Mouse (Mus musculus) adrenal gland, postnatal 10 days (tissue): Measurements from ENCODE around the gene Rarg. TPM values are rescaled to one million over a fixed set of nuclear protein-coding genes. Genes with fewer than 3 reads are reported as not detected.

ENCODE experiments used
- DNase-seq: peaks from one replicate; pipeline ENCODE4 v3.0.0; 2021; ENCODE audit warnings: mixed read lengths
- total RNA-seq, 2 experiments: library from RNA; stranded (reverse); gene quantifications; 2 replicates each; pipeline ENCODE4 v1.2.3; 2021

The Rarg gene
- total RNA-seq, 2 experiments from 2014 or later = 22.7 to 30.3 TPM

- DNase-seq = no peak
These were observed 52.4 kb downstream of the Rarg start, which contains the start of gene Csad for GRCm38 (mm10) chr15:102204674-102205505. Csad (minus strand) TSS chr15:102204724.

- DNase-seq = peak; percentile 84
These were observed 53.4 kb downstream of the Rarg start for GRCm38 (mm10) chr15:102203835-102204381.

- DNase-seq = peak; percentile 98
These were observed 54.1 kb downstream of the Rarg start, which contains the start of gene Zfp740 for GRCm38 (mm10) chr15:102202971-102203834. Zfp740 (plus strand) TSS chr15:102203249.

DNA sequence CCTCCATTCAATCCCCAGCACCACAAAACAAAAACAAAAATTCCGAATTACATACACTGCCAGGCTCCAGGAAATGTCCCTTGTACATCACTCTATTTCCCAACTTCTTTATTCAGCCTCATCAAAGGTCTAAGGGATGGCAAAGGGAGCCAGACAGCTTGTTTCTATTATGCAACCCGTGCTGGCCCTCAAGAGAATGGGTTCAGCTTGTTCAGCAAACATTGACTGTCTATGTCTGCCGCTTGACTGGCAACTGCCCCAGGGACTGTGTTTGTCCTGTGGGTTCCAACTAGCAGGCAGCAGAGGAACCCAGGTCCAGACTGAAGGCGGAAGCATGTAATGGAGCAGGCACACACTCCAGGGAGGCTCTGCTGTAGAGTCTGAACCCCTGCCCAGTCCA, 58.5 kb downstream of the Rarg start:
- DNase-seq = peak; percentile 54

- no peak for DNase-seq
These were observed 61.9 kb downstream of the Rarg start for GRCm38 (mm10) chr15:102195373-102195772.

DNA sequence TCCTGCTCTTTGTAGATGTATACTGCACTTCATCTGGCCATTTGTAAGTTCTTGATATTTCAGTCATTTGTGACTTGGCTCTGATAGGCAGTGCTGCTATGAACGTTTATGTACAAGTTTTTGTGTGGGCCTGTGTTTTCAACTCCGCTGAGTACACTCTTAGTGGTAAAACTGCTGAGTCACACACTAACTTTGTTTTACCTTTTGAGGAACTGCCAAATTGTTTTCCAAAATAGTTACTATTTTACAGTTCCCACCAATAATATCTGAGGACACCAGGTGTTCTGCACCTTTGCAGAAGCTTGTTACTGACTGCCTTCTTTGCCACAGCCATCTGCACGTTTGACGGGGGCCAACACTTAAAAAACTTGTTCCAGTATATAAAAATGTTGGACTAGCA, 62.9 kb downstream of the Rarg start:
- DNase-seq = no peak

DNA sequence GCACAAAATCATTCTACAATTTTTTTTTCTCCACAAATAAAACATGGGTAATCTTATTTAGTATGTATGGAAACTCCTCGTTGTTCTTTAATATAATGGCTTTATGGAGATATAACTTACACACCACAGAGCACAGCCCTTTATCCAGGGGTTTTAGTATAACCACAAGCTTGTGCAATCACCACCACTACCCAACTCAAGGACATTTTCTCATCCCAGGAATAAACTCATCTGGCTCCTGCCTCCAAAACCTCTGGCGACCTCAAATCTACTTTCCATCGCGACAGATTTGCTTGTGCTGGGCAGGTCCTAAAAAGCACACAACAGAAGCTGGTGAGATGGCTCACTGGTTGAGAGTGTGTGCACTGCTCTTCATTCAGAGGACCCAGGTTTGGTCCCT, 63.7 kb downstream of the Rarg start:
- no peak for DNase-seq

DNA sequence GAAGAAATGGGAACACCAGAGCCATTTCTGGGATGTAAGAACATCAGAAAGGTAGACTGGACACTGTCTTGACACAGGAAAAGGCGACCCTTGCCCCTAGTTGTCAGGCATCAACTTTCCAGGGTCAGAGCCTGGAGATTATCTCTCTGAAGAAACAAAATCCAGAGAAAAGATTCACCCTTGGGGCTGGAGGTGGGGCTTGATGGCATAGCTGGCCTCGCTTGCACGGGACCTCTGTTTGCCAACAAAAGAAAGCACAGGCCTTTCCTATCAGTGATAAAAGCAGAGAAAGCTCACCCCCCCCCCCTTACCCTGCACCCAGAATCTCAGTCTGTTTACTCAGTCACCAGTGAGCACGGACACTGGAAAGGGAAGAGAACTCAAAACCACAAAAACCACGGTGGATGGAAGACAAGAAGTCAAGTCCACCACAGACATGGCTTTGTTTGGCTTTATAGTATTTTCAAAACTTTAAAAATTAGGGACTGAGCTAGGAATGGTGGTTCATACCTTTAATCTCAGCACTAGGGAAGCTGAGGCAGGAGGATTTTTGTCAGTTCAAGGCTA, 64.4 kb downstream of the Rarg start:
- no peak for DNase-seq

GRCm38 (mm10) chr15:102192271-102192812, 65.0 kb downstream of the Rarg start:
- no peak for DNase-seq

- DNase-seq = no peak
These were observed 65.6 kb downstream of the Rarg start for GRCm38 (mm10) chr15:102191699-102192098.

GRCm38 (mm10) chr15:102188883-102189282, 68.4 kb downstream of the Rarg start:
- no peak for DNase-seq

DNA sequence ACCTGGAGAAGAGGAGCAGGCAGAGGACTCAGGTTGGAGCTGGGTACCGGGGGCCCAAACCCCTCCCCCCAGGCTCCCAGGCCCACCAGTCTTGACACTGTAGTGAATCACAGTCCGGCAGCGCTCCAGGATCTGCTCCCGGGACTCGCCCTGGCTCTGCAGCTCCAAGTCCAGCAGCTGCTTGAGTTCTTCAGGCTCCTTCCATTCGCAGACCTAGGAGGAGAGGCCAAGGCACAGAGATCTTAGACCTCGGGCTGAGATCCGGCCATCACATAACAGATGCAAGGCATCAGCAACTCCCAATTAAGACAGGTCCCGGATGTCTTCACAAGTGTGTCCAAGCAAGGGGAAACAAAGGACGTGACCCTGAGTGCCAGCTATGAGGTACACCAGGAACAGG, 69.2 kb downstream of the Rarg start:
- DNase-seq = no peak

DNA sequence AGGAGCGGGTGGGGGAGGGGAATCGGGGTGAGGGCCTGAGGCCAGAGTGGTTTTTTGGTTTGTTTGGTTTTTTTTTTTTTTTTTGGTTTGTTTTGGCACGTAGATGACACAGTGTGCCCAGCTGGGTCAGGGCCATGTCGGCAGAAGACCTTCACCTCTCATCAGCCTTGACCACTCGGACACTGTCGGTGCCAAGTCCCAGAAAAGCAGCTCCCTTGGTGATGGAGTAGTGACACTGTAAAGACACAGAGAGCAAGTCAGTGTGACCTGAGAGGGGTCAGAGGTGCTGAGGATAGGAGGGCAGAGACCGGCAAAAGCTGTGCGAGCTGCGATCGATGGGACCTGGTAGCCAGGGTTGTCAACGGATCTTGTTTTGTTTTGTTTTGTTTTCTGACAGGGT, 71.1 kb downstream of the Rarg start:
- peak; percentile 51 for DNase-seq

Other genes starting within 250 kb of the Rarg start
- 10 to 100 TPM; 15.9 to 28.3 TPM for gene Krt18, start 229.3 kb downstream of the Rarg start, total RNA-seq
- 100 to 1,000 TPM; 248 to 266 TPM for gene Eif4b, start 183.7 kb downstream of the Rarg start, total RNA-seq
- 10 to 100 TPM; 64.5 to 84.6 TPM for gene Tns2, start 157.1 kb downstream of the Rarg start, total RNA-seq
- gene Spryd3, start 121.3 kb downstream of the Rarg start, total RNA-seq = 10 to 100 TPM; 27.4 to 31.5 TPM
- gene Igfbp6, start 113.2 kb downstream of the Rarg start, total RNA-seq = 10 to 100 TPM; 40.3 to 48.1 TPM
- gene Soat2, start 107.0 kb downstream of the Rarg start, total RNA-seq = 1 to 10 TPM; 4.9 to 8.1 TPM
- gene Zfp740, start 54.3 kb downstream of the Rarg start, total RNA-seq = 10 to 100 TPM; 66.7 to 84.9 TPM
- 100 to 1,000 TPM; 155 to 156 TPM for gene Csad, start 52.8 kb downstream of the Rarg start, total RNA-seq
- 1 to 10 TPM; 6.4 to 7.1 TPM for gene Itgb7, start 25.6 kb downstream of the Rarg start, total RNA-seq
- not detected for gene Gm9918, start 13.0 kb upstream of the Rarg start, total RNA-seq
- gene Mfsd5, start 21.9 kb upstream of the Rarg start, total RNA-seq = 10 to 100 TPM; 29.0 to 29.4 TPM
- 10 to 100 TPM in 1 of 2 experiments, 1 to 10 TPM in 1; 8.8 to 11.9 TPM for gene Espl1, start 38.7 kb upstream of the Rarg start, total RNA-seq
- gene Pfdn5, start 68.6 kb upstream of the Rarg start, total RNA-seq = 100 to 1,000 TPM; 342 to 354 TPM
- 10 to 100 TPM; 50.0 to 62.5 TPM for gene Myg1, start 74.2 kb upstream of the Rarg start, total RNA-seq
- 10 to 100 TPM; 21.4 to 24.7 TPM for gene Aaas, start 93.3 kb upstream of the Rarg start, total RNA-seq
- 1 to 10 TPM in 1 of 2 experiments, under 1 TPM in 1; 0.15 to 2.3 TPM for gene Sp7, start 109.7 kb upstream of the Rarg start, total RNA-seq
- gene Sp1, start 148.6 kb upstream of the Rarg start, total RNA-seq = 10 to 100 TPM; 67.8 to 83.4 TPM
- gene Amhr2, start 187.8 kb upstream of the Rarg start, total RNA-seq = 1 to 10 TPM; 1.7 to 2.1 TPM
- 10 to 100 TPM; 46.9 to 53.1 TPM for gene Prr13, start 201.5 kb upstream of the Rarg start, total RNA-seq
- gene Pcbp2, start 213.0 kb upstream of the Rarg start, total RNA-seq = 100 to 1,000 TPM; 703 to 724 TPM
- 1 to 10 TPM; 3.7 to 4.1 TPM for gene Gm10337, start 246.2 kb upstream of the Rarg start, total RNA-seq